Mouse (Mus musculus) small intestine, adult 2 months (tissue): ENCODE measurements around the gene Ccdc150.

ENCODE experiments used
- CTCF ChIP-seq: fragments of 200-500 bp; IDR thresholded peaks from 2 replicates; pipeline ENCODE4 v1.5.1; 2012; ENCODE audit warnings: low read depth, mild to moderate bottlenecking, control low read depth, inconsistent platforms, low read length, moderate library complexity, mixed read lengths; ENCODE audit not compliant: insufficient replicate concordance, insufficient read length; ENCODE audit errors: extremely low read depth
- POLR2A ChIP-seq: fragments of 200-500 bp; IDR thresholded peaks from 2 replicates; pipeline ENCODE4 v1.6.1; 2012; ENCODE audit warnings: low read depth, mild to moderate bottlenecking, control low read depth, inconsistent platforms, low read length, moderate library complexity

GRCm38 (mm10) chr1:54354786-54355185 lies 104.3 kb downstream of the Ccdc150 start:
- TF ChIP-seq POLR2A (no peak), CTCF (no peak)
